Mouse (Mus musculus): ENCODE data around the gene Ybey.

DNA sequence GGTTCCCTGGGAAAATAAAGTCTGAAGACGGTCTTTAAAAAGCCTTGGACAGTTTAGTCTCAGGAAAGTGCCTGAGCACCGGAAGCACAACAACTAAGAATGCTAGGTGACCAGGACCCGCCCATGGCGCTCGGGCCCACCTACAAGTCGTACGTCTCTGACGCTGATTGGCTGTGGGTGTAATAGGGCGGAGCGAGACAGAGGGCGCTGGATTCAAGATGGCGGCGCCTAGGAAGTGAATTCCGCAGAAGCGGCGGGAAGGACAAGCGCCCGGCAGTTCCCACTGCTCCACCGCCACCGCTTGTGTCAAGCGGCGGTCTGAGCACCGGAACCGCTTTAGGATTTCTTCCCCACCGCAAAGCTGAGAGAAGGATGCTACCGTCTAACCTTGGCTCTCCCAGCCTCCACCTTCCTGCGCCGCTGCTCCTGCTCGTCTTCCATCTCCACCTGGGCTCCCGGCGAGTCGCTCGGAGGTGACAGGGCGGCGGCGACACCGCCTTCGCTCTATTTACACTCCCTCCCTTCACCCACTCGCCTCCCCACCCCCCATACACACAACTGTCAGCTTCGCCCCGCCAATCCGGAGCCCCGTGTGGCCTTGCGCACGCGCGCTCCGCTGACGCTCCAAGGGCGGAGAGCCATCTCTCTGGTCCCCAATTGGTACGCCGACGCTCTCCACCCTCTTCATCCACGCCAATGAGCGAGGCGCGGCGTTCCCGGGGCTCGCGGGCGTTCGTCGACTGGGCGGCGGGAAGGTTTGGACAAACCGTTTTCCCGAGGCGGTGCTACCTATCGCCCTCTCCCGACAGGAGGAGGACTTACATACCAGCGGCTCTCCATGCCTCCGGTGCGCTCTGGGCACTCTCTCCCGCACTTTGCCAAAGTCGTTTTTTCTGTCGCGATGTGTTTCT, 26.5 kb downstream of the Ybey start, which contains the start of gene Pcnt:
- TF ChIP-seq EP300 (optimal IDR thresholded peaks at IDR 0.05) (no peak), CTCF (IDR thresholded peaks at IDR 0.05; ENCODE audit: low read depth) (peak; percentile 87)

Measured in stomach, postnatal 0 days (tissue).